8 mouse cellular contexts compared by ENCODE assay signal in the genomic region with DNA sequence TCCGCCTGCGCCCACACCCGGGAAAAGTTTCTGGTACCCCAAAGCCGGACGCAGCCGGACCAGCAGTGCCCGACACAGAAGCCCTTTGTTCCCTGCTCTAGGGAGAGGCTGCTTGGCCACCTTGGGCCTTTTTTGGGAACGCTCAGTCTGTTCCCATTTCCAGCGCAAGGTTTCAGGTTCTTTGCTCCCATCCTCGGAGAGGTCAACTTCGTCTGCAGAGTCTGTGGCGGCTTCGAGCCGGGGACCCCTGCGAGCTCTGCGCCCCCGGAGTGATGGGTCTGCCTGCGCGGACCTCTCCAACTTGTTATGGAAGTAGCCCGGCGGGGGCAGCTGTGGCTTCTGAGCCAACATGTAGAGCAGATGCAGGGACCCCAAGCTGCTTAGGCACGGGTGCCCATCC.
DNase-seq lines count a peak whose midpoint lies in the region; ATAC-seq and TF ChIP-seq lines count a peak whose summit lies in the region.
"Not testable (repeated sequence)": the region's sequence is repeated elsewhere in the genome, so short reads cannot be mapped to it uniquely, and the experiment has no call there.

No protein-coding gene starts in this region.

- H3K9ac ChIP-seq in heart, embryonic 12.5 days = peak overlapping the region; percentile 67; the same call in 1 of the 2 replicates
- peak overlapping the region; percentile 63 for H3K9ac ChIP-seq in hindbrain, embryonic 14.5 days
- peak overlapping the region; percentile 54; the same call in 1 of the 2 replicates for H3K9ac ChIP-seq in lung, embryonic 14.5 days
- not testable (repeated sequence) for H3K9ac ChIP-seq in midbrain, postnatal 0 days (replicated peaks; ENCODE audit: low read length, poor library complexity, severe bottlenecking); stomach, embryonic 16.5 days (ENCODE audit: low read length)

- peak overlapping the region; percentile 87 for H3K27ac ChIP-seq in forebrain, embryonic 10.5 days
- H3K27ac ChIP-seq in heart, embryonic 12.5 days (ENCODE audit: poor library complexity, severe bottlenecking); hindbrain, embryonic 14.5 days; lung, embryonic 14.5 days (ENCODE audit: low read depth); midbrain, postnatal 0 days (ENCODE audit: low read depth, low read length); stomach, embryonic 16.5 days (ENCODE audit: low read length): not testable (repeated sequence)

- not testable (repeated sequence) for H3K27me3 ChIP-seq in forebrain, embryonic 10.5 days (ENCODE audit: poor library complexity, severe bottlenecking); heart, embryonic 12.5 days (replicated peaks); hindbrain, embryonic 14.5 days (ENCODE audit: control insufficient read depth, insufficient read depth, low read length); lung, embryonic 14.5 days (ENCODE audit: insufficient read depth, low read length); midbrain, postnatal 0 days (ENCODE audit: insufficient read depth, low read length); stomach, embryonic 16.5 days (ENCODE audit: control insufficient read depth, insufficient read depth, low read length)

- not testable (repeated sequence) for ATAC-seq in heart, embryonic 12.5 days (ENCODE audit: insufficient number of reproducible peaks, low FRiP score); hindbrain, embryonic 14.5 days (ENCODE audit: low FRiP score); lung, embryonic 14.5 days (ENCODE audit: insufficient read depth); midbrain, postnatal 0 days (ENCODE audit: low FRiP score); stomach, embryonic 16.5 days (ENCODE audit: insufficient read depth, low FRiP score)

- H3K4me1 ChIP-seq in forebrain, embryonic 10.5 days; heart, embryonic 12.5 days (replicated peaks); hindbrain, embryonic 14.5 days (replicated peaks; ENCODE audit: control insufficient read depth, insufficient read depth, low read length); lung, embryonic 14.5 days (ENCODE audit: insufficient read depth); midbrain, postnatal 0 days (ENCODE audit: insufficient read depth, low read length); stomach, embryonic 16.5 days (ENCODE audit: control insufficient read depth, insufficient read depth, low read length): not testable (repeated sequence)

- peaks cover 28% of the 10 kb centered on the region for H3K9me3 ChIP-seq in forebrain, embryonic 10.5 days
- not testable (repeated sequence) for H3K9me3 ChIP-seq in heart, embryonic 12.5 days (replicated peaks); hindbrain, embryonic 14.5 days (ENCODE audit: control insufficient read depth, low read length); lung, embryonic 14.5 days (ENCODE audit: low read depth, low read length); midbrain, postnatal 0 days (ENCODE audit: low read length); stomach, embryonic 16.5 days (replicated peaks; ENCODE audit: control insufficient read depth, low read length)

- H3K4me2 ChIP-seq in heart, embryonic 12.5 days = peak overlapping the region; percentile 69
- H3K4me2 ChIP-seq in hindbrain, embryonic 14.5 days (replicated peaks) = peak overlapping the region; percentile 50
- peak overlapping the region; percentile 56 for H3K4me2 ChIP-seq in lung, embryonic 14.5 days
- H3K4me2 ChIP-seq in midbrain, postnatal 0 days (ENCODE audit: low read depth, low read length, poor library complexity, severe bottlenecking) = peak overlapping the region; percentile 37
- peak overlapping the region; percentile 53 for H3K4me2 ChIP-seq in stomach, embryonic 16.5 days (ENCODE audit: low read depth, low read length)

- WGBS in forebrain, embryonic 10.5 days = 7% methylated on average over 22 of the region's 22 CpGs
- WGBS in heart, embryonic 12.5 days = 6% methylated on average over 19 of the region's 22 CpGs
- 11% methylated on average over 21 of the region's 22 CpGs for WGBS in hindbrain, embryonic 14.5 days
- 2% methylated on average over 16 of the region's 22 CpGs for WGBS in lung, embryonic 14.5 days
- 11% methylated on average over 22 of the region's 22 CpGs for WGBS in midbrain, postnatal 0 days
- WGBS in stomach, embryonic 16.5 days = 4% methylated on average over 20 of the region's 22 CpGs

- not testable (repeated sequence) for TF ChIP-seq CTCF in lung, embryonic 14.5 days (IDR thresholded peaks at IDR 0.05; ENCODE audit: low read depth); midbrain, postnatal 0 days (IDR thresholded peaks at IDR 0.05)

- H3K4me3 ChIP-seq in forebrain, embryonic 10.5 days = peak overlapping the region; percentile 66
- peak overlapping the region; percentile 60 for H3K4me3 ChIP-seq in heart, embryonic 12.5 days
- H3K4me3 ChIP-seq in hindbrain, embryonic 14.5 days (replicated peaks; ENCODE audit: low read length) = peak overlapping the region; percentile 48
- H3K4me3 ChIP-seq in lung, embryonic 14.5 days (ENCODE audit: low read depth, low read length) = peak overlapping the region; percentile 47
- peak overlapping the region; percentile 46 for H3K4me3 ChIP-seq in midbrain, postnatal 0 days (ENCODE audit: low read depth, low read length)
- H3K4me3 ChIP-seq in stomach, embryonic 16.5 days (replicated peaks; ENCODE audit: low read length) = peak overlapping the region; percentile 50

- H3K36me3 ChIP-seq in forebrain, embryonic 10.5 days (replicated peaks) = peaks cover 12% of the 10 kb centered on the region
- not testable (repeated sequence) for H3K36me3 ChIP-seq in heart, embryonic 12.5 days; hindbrain, embryonic 14.5 days (replicated peaks; ENCODE audit: control insufficient read depth, insufficient read depth); lung, embryonic 14.5 days (ENCODE audit: insufficient read depth); midbrain, postnatal 0 days (ENCODE audit: insufficient read depth, low read length); stomach, embryonic 16.5 days (ENCODE audit: control insufficient read depth, insufficient read depth, low read length)

- peak; percentile 49 for DNase-seq in ZHBTc4 (ENCODE audit: low read depth, low spot score)
- DNase-seq in forebrain, embryonic 10.5 days (ENCODE audit: extremely low spot score, low spot score) = peak; percentile 14
- DNase-seq in hindbrain, embryonic 14.5 days (ENCODE audit: low spot score); midbrain, postnatal 0 days (ENCODE audit: low spot score): not testable (repeated sequence)
- DNase-seq in kidney, postnatal 4 days = peak; percentile 2 to 3
- DNase-seq in lung, embryonic 14.5 days = peak; percentile 16
